Mouse (Mus musculus): Measurements from ENCODE around the gene Hsp90aa1. TPM values are rescaled to one million over a fixed set of nuclear protein-coding genes. Genes with fewer than 3 reads are reported as not detected.

The Hsp90aa1 gene
- polyA plus RNA-seq, 1 experiment from 2014 or later = 1,208 TPM

DNA sequence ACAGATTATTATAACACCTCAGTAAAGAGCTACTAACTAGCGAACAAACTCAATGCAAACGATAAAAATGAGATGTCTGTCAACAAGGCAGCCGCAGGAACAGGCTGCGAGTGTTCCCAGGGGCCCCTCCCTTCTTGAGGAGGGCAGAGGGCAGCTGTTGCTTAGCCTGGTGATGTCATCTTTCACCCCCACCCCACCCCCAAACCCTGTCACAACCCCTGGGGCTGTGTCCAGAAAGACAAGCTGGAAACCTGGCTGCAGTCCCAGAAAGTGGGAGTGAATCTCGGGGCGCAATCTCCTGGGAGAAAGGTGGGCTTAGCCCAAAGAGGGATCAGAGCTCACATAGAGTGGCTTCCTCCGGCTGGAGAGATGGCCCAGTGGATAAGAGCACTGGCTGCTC, 21.3 kb downstream of the Hsp90aa1 start:
- no peak for ATAC-seq
- WGBS = 50% methylated on average over 7 of the region's 7 CpGs

DNA sequence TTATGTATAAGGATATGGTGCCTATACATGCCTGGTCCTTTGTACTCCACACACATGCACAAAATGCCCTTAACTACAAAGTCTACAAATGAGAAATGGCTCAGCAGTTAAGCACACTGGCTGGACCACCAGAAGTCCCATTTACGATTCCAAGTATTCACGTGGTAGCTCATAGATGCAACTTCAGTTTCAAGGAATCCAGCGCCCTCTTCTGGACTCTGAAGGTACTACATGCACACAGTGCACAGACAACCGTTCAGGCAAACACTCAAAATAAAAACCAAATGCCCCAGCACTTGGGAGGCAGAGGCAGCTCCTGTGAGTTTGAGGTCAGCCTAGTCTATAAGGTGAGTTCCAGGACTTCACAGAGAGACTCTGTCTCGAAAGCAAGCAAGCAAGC, 28.3 kb downstream of the Hsp90aa1 start:
- 59% methylated on average over 5 of the region's 5 CpGs for WGBS
- no peak for ATAC-seq

More for the DNA sequence above, 21.3 kb downstream of the Hsp90aa1 start:
- Histone ChIP-seq H3K4me2 (ENCODE audit: low read length) (no peak overlapping the region), H3K9me3 (replicated peaks; ENCODE audit: control insufficient read depth, low read length) (no peaks in the 10 kb centered on the region), H3K9ac (ENCODE audit: low read length) (no peak overlapping the region), H3K4me3 (ENCODE audit: low read depth, low read length) (no peak overlapping the region), H3K36me3 (ENCODE audit: control insufficient read depth, insufficient read depth, low read length) (peaks cover 4% of the 10 kb centered on the region), H3K27ac (ENCODE audit: low read depth, low read length) (no peak overlapping the region), H3K4me1 (ENCODE audit: control insufficient read depth, insufficient read depth, low read length) (no peaks in the 10 kb centered on the region), H3K27me3 (replicated peaks; ENCODE audit: control insufficient read depth, insufficient read depth, low read length) (no peaks in the 10 kb centered on the region)
- no peak for DNase-seq (ENCODE audit: low spot score)

DNA sequence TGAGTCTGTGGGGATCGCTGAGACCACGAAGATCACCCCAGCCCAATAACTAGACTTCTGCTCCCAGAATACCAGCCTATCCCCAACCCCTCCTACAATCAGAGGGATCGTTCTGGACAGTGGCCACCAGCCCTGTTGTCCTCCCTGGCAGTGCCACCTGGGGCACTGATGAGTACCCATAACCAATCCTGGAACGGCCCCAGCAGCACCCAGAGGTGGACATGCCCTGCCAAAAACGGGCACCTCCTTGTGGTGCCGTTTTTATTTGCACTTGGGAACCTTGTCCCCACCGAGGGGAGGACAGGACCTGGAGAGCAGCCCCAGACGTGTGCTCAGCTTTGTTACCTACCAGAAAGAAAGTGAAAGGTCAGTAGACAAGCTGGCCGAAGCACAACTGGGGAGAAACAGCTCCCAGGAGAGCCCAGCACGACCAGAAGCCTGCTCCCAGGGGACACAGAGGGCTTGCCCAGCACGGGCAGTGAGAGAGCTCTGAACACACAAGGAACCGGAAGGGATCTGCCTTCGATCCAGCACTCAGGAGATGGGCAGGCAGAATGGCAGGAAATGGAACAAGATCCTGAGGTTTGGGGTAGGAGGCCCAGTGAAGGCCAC, 35.0 kb downstream of the Hsp90aa1 start:
- Histone ChIP-seq H3K4me1 (ENCODE audit: control insufficient read depth, insufficient read depth, low read length) (no peaks in the 10 kb centered on the region), H3K9me3 (replicated peaks; ENCODE audit: control insufficient read depth, low read length) (no peaks in the 10 kb centered on the region), H3K4me3 (ENCODE audit: low read depth, low read length) (no peak overlapping the region), H3K36me3 (ENCODE audit: control insufficient read depth, insufficient read depth, low read length) (peaks cover 77% of the 10 kb centered on the region), H3K9ac (ENCODE audit: low read length) (no peak overlapping the region), H3K4me2 (ENCODE audit: low read length) (no peak overlapping the region), H3K27me3 (replicated peaks; ENCODE audit: control insufficient read depth, insufficient read depth, low read length) (no peaks in the 10 kb centered on the region), H3K27ac (ENCODE audit: low read depth, low read length) (no peak overlapping the region)
- DNase-seq (ENCODE audit: low spot score) = no peak
- no peak for ATAC-seq
- 88% methylated on average over 13 of the region's 13 CpGs for WGBS

More for the DNA sequence above, 28.3 kb downstream of the Hsp90aa1 start:
- no peak for DNase-seq (ENCODE audit: low spot score)
- Histone ChIP-seq H3K4me3 (ENCODE audit: low read depth, low read length) (no peak overlapping the region), H3K27ac (ENCODE audit: low read depth, low read length) (no peak overlapping the region), H3K27me3 (replicated peaks; ENCODE audit: control insufficient read depth, insufficient read depth, low read length) (no peaks in the 10 kb centered on the region), H3K9me3 (replicated peaks; ENCODE audit: control insufficient read depth, low read length) (no peaks in the 10 kb centered on the region), H3K4me2 (ENCODE audit: low read length) (no peak overlapping the region), H3K36me3 (ENCODE audit: control insufficient read depth, insufficient read depth, low read length) (peaks cover 11% of the 10 kb centered on the region; the same call in 1 of the 2 replicates), H3K4me1 (ENCODE audit: control insufficient read depth, insufficient read depth, low read length) (no peaks in the 10 kb centered on the region), H3K9ac (ENCODE audit: low read length) (no peak overlapping the region)

DNA sequence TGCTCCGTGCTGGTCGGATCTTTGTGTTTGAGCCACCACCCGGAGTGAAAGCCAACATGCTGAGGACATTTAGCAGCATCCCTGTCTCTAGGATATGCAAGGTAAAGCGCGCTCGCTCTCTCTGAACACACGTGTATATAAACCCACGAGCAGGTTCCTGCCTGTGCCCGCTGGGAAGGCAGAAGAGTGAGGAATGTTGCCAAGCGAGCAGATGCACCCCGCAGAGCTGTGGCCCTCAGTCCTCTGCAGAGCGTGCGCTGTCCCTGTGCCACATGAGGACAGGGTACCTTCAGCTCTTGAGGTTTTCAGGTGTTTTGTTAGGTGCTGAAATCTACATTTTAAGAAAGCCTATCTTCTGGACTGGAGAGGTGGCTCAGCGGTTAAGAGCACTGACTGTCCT, 40.8 kb downstream of the Hsp90aa1 start:
- Histone ChIP-seq H3K4me2 (ENCODE audit: low read length) (no peak overlapping the region), H3K4me3 (ENCODE audit: low read depth, low read length) (no peak overlapping the region), H3K27me3 (replicated peaks; ENCODE audit: control insufficient read depth, insufficient read depth, low read length) (no peaks in the 10 kb centered on the region), H3K9ac (ENCODE audit: low read length) (no peak overlapping the region), H3K27ac (ENCODE audit: low read depth, low read length) (no peak overlapping the region), H3K4me1 (ENCODE audit: control insufficient read depth, insufficient read depth, low read length) (no peaks in the 10 kb centered on the region), H3K9me3 (replicated peaks; ENCODE audit: control insufficient read depth, low read length) (no peaks in the 10 kb centered on the region), H3K36me3 (ENCODE audit: control insufficient read depth, insufficient read depth, low read length) (peaks cover 99% of the 10 kb centered on the region)
- 94% methylated on average over 14 of the region's 14 CpGs for WGBS
- ATAC-seq = no peak
- no peak for DNase-seq (ENCODE audit: low spot score)

DNA sequence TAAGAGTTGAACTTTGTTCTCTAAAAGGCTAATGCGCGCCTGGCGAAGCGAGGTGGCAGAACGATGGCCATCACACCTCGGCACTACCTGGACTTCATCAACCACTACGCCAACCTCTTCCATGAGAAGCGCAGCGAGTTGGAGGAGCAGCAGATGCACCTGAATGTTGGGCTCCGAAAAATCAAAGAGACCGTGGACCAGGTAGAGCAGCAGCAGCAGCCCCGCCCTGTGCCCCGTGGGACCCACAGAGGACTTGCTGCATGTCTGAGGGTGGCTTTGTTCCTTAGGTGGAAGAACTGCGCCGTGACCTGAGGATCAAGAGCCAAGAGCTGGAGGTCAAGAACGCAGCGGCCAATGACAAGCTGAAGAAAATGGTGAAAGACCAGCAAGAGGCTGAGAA, 51.1 kb downstream of the Hsp90aa1 start:
- 97% methylated on average over 17 of the region's 17 CpGs for WGBS
- H3K27me3 ChIP-seq (replicated peaks; ENCODE audit: control insufficient read depth, insufficient read depth, low read length) = no peaks in the 10 kb centered on the region
- no peaks in the 10 kb centered on the region for H3K9me3 ChIP-seq (replicated peaks; ENCODE audit: control insufficient read depth, low read length)
- H3K27ac ChIP-seq (ENCODE audit: low read depth, low read length) = no peak overlapping the region
- ATAC-seq = no peak
- no peaks in the 10 kb centered on the region for H3K4me1 ChIP-seq (ENCODE audit: control insufficient read depth, insufficient read depth, low read length)
- peaks cover 98% of the 10 kb centered on the region for H3K36me3 ChIP-seq (ENCODE audit: control insufficient read depth, insufficient read depth, low read length)
- H3K4me3 ChIP-seq (ENCODE audit: low read depth, low read length) = no peak overlapping the region
- no peak overlapping the region for H3K9ac ChIP-seq (ENCODE audit: low read length)
- no peak for DNase-seq (ENCODE audit: low spot score)
- no peak overlapping the region for H3K4me2 ChIP-seq (ENCODE audit: low read length)

DNA sequence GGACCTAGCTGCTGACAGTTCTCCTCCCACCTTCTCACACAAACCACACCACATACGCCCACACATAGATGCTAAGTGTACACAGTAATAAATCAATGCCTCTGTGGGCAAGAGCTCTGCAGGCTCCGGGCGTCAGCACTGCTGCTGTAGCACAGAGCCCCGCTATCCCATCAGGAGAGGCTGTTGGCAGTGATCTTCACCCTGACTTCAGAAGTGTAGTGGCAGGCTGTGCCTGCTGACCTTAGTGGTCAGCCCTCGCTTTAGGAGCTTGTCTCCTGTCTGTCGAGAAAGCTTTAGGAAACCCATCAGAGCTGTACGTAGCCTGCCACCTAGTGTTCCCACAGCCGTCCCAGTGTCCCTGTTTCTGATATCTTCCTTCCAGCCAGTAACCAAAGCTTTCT, 52.3 kb downstream of the Hsp90aa1 start:
- 86% methylated on average over 8 of the region's 8 CpGs for WGBS
- Histone ChIP-seq H3K27ac (ENCODE audit: low read depth, low read length) (no peak overlapping the region), H3K36me3 (ENCODE audit: control insufficient read depth, insufficient read depth, low read length) (peaks cover 98% of the 10 kb centered on the region), H3K9ac (ENCODE audit: low read length) (no peak overlapping the region), H3K4me3 (ENCODE audit: low read depth, low read length) (no peak overlapping the region), H3K4me1 (ENCODE audit: control insufficient read depth, insufficient read depth, low read length) (no peaks in the 10 kb centered on the region), H3K4me2 (ENCODE audit: low read length) (no peak overlapping the region), H3K9me3 (replicated peaks; ENCODE audit: control insufficient read depth, low read length) (no peaks in the 10 kb centered on the region), H3K27me3 (replicated peaks; ENCODE audit: control insufficient read depth, insufficient read depth, low read length) (no peaks in the 10 kb centered on the region)
- DNase-seq (ENCODE audit: low spot score) (no peak), ATAC-seq (no peak)

Small RNA genes within 50 kb of the gene (microRNA-seq; reads per million reads assigned to microRNA genes)
- gene Gm27299 = not detected

Other genes with a start within 250 kb of the Hsp90aa1 start
- gene Dync1h1, start 101.3 kb downstream of the Hsp90aa1 start, polyA plus RNA-seq (2014; fragmentation: Nextera tagmentation; extraction: Ambion mirVana) = 89.0 and 94.3 TPM in 2 replicates
- gene 1700001K19Rik, start 20.1 kb downstream of the Hsp90aa1 start, polyA plus RNA-seq (2014; fragmentation: Nextera tagmentation; extraction: Ambion mirVana) = not detected in 2 replicates
- gene Wdr20, start 35.2 kb upstream of the Hsp90aa1 start, polyA plus RNA-seq (2014; fragmentation: Nextera tagmentation; extraction: Ambion mirVana) = 24.6 and 29.7 TPM in 2 replicates
- gene Mok, start 138.2 kb upstream of the Hsp90aa1 start, polyA plus RNA-seq (2014; fragmentation: Nextera tagmentation; extraction: Ambion mirVana) = 16.3 and 18.9 TPM in 2 replicates
- 0.81 and 0.88 TPM in 2 replicates for gene Zfp839, start 147.5 kb upstream of the Hsp90aa1 start, polyA plus RNA-seq (2014; fragmentation: Nextera tagmentation; extraction: Ambion mirVana)
- 86.2 and 87.5 TPM in 2 replicates for gene Cinp, start 186.4 kb upstream of the Hsp90aa1 start, polyA plus RNA-seq (2014; fragmentation: Nextera tagmentation; extraction: Ambion mirVana)
- gene Tecpr2, start 186.5 kb upstream of the Hsp90aa1 start, polyA plus RNA-seq (2014; fragmentation: Nextera tagmentation; extraction: Ambion mirVana) = 3.8 and 5.9 TPM in 2 replicates

Measured in forebrain, embryonic 14.5 days (tissue).